Mouse (Mus musculus) MEL (cell line): ENCODE measurements around the gene Pigo.

Experiments
- CTCF ChIP-seq, 3 experiments: IDR thresholded peaks in 2 of 3; conservative IDR thresholded peaks in 1 of 3; 2 replicates each; pipeline ENCODE4 v1.5.1; 2011 to 2012; ENCODE audit warnings: low read length in 3 of 3, low read depth in 2 of 3, mild to moderate bottlenecking in 2 of 3, improper control_type of control experiment in 1 of 3, inconsistent platforms in 1 of 3, mixed read lengths in 1 of 3, moderate library complexity in 1 of 3; ENCODE audit not compliant: control insufficient read depth in 1 of 3, insufficient read depth in 1 of 3, poor library complexity in 1 of 3, severe bottlenecking in 1 of 3
- ELF1 ChIP-seq: IDR thresholded peaks from 2 replicates; pipeline ENCODE4 v1.6.1; 2014; ENCODE audit warnings: low read depth, mild to moderate bottlenecking, inconsistent platforms, low read length, improper control_type of control experiment, moderate library complexity
- GABPA ChIP-seq: IDR thresholded peaks from 2 replicates; pipeline ENCODE4 v1.6.1; 2012; ENCODE audit warnings: low read depth, mild to moderate bottlenecking, inconsistent platforms, low read length, improper control_type of control experiment, moderate library complexity
- GATA1 ChIP-seq: IDR thresholded peaks from 2 replicates; pipeline ENCODE4 v1.6.1; 2011; ENCODE audit warnings: low read depth, low read length, improper control_type of control experiment
- KAT2A ChIP-seq: conservative IDR thresholded peaks from 2 replicates; pipeline ENCODE4 v1.6.1; 2012; ENCODE audit warnings: low read depth, low read length, improper control_type of control experiment, inconsistent platforms
- MEF2A ChIP-seq: IDR thresholded peaks from 2 replicates; pipeline ENCODE4 v1.6.1; 2014; ENCODE audit warnings: low read depth, mild to moderate bottlenecking, inconsistent platforms, low read length, improper control_type of control experiment; ENCODE audit not compliant: poor library complexity, insufficient replicate concordance, severe bottlenecking; ENCODE audit errors: extremely low read depth
- POLR2A ChIP-seq, 2 experiments: IDR thresholded peaks; 2 replicates each; pipeline ENCODE4 v1.6.1; 2011 to 2012; ENCODE audit warnings: low read length in 2 of 2, mild to moderate bottlenecking in 2 of 2, control low read depth in 1 of 2, improper control_type of control experiment in 1 of 2, low read depth in 1 of 2, moderate library complexity in 1 of 2; ENCODE audit not compliant: control insufficient read depth in 1 of 2, insufficient read depth in 1 of 2, poor library complexity in 1 of 2
- TAL1 ChIP-seq: IDR thresholded peaks from 2 replicates; pipeline ENCODE4 v1.6.1; 2012; ENCODE audit warnings: mild to moderate bottlenecking, inconsistent platforms, low read length, moderate library complexity, mixed read lengths
- USF2 ChIP-seq, 2 experiments: IDR thresholded peaks; 2 replicates each; pipeline ENCODE4 v1.6.1; 2011 to 2012; ENCODE audit warnings: improper control_type of control experiment in 2 of 2, low read length in 2 of 2, borderline replicate concordance in 1 of 2, inconsistent platforms in 1 of 2, low read depth in 1 of 2, mild to moderate bottlenecking in 1 of 2; ENCODE audit not compliant: insufficient read depth in 1 of 2
- ZKSCAN1 ChIP-seq: IDR thresholded peaks from 2 replicates; pipeline ENCODE4 v1.6.1; 2012; ENCODE audit warnings: low read depth, mild to moderate bottlenecking, inconsistent platforms, low read length, improper control_type of control experiment, moderate library complexity

GRCm38 (mm10) chr4:43004951-43005350, 20.7 kb downstream of the Pigo start:
- TF ChIP-seq GATA1 (no peak), POLR2A (IDR thresholded peaks at IDR 0.05; ENCODE audit: control insufficient read depth in 1 of 2, insufficient read depth in 1 of 2, low read depth in 1 of 2, low read length in 2 of 2, poor library complexity in 1 of 2) (no peak), CTCF (IDR thresholded peaks at IDR 0.05 in 2 of 3, conservative IDR thresholded peaks at IDR 0.05 in 1 of 3; ENCODE audit: control insufficient read depth in 1 of 3, insufficient read depth in 1 of 3, low read depth in 2 of 3, low read length in 3 of 3, poor library complexity in 1 of 3, severe bottlenecking in 1 of 3) (no peak), ZKSCAN1 (no peak), USF2 (IDR thresholded peaks at IDR 0.05; ENCODE audit: borderline replicate concordance in 1 of 2, insufficient read depth in 1 of 2, low read depth in 1 of 2, low read length in 2 of 2) (no peak), GABPA (no peak), MEF2A (no peak), TAL1 (no peak), ELF1 (no peak), KAT2A (no peak)
